Mouse (Mus musculus) hindbrain, embryonic 15.5 days (tissue): Measurements from ENCODE around the gene Reg2. TPM values are rescaled to one million over a fixed set of nuclear protein-coding genes. Genes with fewer than 3 reads are reported as not detected.

ENCODE experiments used
- polyA plus RNA-seq: library from polyadenylated mRNA; unstranded; fragments of >200 nt; fragmentation: Nextera tagmentation; extraction: Ambion mirVana; gene quantifications from 2 replicates; pipeline ENCODE4 v1.2.1, GENCODE M21; 2015

Gene Reg2
- polyA plus RNA-seq, 1 experiment from 2014 or later: not detected

Other genes starting within 250 kb of the Reg2 start
- 3.6 and 7.4 TPM in 2 replicates for gene Reg3b, start 25.0 kb upstream of the Reg2 start, polyA plus RNA-seq
- gene Reg3d, start 16.8 kb upstream of the Reg2 start, polyA plus RNA-seq: not detected in 2 replicates
- gene Reg3a, start 14.9 kb upstream of the Reg2 start, polyA plus RNA-seq: not detected in 2 replicates
- gene Reg1, start 27.1 kb downstream of the Reg2 start, polyA plus RNA-seq: not detected in 2 replicates
- gene Reg3g, start 73.2 kb downstream of the Reg2 start, polyA plus RNA-seq: not detected in 2 replicates